Mouse (Mus musculus) layer of hippocampus, adult 11-12 months (tissue): ENCODE measurements around the gene Carmil1.

Source experiments
- DNase-seq: peaks from one replicate; pipeline ENCODE4 v3.0.0; 2022; ENCODE audit warnings: low spot score

The Carmil1 gene

DNA sequence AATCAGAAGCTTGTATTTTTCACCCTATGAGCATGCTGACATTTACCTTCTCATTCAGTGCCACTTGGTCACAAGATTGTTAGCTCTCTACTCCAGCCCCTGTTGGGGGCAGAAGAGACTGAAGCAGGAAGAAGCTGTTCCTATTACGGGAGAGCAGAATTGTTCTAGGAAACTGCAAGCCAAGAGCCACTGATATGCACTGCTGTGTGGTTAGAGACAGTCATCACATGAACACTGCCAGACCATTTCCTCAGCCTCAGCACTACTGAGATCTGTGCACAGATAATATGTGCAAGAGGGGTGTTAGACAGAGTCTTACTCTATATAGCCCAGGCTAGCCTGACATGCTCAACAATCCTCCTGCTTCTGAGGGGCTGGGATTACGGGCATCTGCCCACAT, 69.4 kb downstream of the Carmil1 start:
- no peak for DNase-seq

DNA sequence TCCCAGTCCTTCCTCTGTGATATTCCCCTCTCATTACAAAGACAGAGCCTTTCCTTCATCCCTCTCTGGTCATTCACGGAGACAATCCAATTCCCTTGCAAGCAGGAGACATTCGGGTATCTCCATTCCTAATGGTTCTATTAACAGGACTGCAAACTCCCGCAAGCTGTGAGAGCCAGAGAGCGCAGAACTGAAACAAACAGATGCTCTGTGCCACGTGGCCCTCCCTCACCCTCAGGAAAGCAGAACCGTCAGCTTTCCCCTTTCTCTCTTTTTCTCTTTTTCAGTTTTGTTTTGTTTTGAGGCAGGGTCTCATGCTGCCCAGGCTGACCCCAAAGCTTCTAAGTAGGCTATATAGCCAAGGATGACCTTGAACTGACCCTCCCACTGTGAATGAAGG, 74.5 kb downstream of the Carmil1 start:
- peak; percentile 26 for DNase-seq

- DNase-seq, result no peak
Observed at GRCm38 (mm10) chr13:24202314-24202713, 78.3 kb downstream of the Carmil1 start.

GRCm38 (mm10) chr13:24199861-24200543, 80.6 kb downstream of the Carmil1 start:
- DNase-seq, result no peak

DNA sequence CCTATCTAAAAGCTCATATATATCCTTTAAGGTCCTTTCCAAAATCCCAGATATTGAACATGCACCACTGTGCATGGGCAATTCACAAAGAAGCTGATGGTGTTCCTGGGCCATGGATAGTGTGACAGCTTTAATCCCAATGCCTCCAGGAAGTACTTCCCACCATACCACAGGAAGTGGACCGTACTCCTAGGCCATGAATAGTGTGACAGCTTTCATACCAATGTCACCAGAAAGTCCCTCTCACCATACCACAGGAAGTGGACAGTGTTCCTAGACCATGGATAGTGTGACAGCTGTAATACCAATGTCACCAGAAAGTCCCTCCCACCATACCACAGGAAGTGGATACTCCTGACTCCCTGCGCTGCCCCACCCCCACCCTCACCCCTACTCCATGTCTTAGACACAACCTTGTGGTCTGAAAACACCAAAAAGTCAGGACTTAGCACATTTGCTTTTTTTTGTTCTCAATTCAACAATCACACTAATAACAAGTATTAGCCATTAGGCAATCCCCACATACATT, 82.1 kb downstream of the Carmil1 start:
- DNase-seq, result no peak

GRCm38 (mm10) chr13:24195371-24195770, 85.2 kb downstream of the Carmil1 start:
- no peak for DNase-seq

- DNase-seq, result no peak
Observed at GRCm38 (mm10) chr13:24194018-24194417, 86.6 kb downstream of the Carmil1 start.

GRCm38 (mm10) chr13:24190875-24191663, 89.5 kb downstream of the Carmil1 start:
- DNase-seq, result no peak

DNA sequence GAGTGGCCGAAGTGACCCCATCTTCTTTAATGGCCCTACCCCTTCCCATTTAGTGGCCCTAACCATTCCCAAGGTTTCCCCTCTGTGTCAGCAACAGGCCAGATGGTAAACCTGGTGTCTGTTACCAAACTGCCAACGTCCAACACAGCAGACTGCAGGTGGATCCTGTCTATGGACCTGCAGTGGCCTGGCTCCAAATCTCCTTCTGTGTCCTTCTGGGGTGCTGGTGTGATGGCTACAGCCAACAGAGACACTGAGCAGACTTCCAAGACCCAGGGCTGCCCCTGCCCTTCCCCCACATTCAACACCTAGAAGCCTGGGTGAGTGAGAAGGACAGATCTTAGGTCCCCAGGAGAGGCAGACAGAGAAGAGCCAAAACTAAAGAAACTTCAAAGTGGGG, 93.6 kb downstream of the Carmil1 start:
- DNase-seq, result no peak

DNA sequence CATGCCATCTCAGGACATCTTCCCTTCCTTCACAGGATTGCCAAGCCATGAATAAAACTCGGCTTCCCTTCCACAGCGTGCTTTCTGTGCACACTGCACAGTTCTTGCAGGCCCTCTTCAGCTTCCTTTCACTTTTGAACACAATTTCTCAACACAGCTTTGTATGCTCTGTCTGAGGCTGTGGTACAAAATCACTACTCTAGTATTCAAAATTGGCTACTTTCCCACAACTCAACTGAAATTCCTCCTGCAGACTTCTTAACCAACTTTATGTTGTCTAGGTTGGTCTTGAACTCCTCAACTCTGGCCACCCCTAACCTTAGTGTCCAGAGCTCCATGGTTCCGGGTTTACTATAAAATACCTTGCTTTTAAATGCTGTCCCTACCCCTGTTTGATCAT, 95.0 kb downstream of the Carmil1 start:
- DNase-seq, result no peak

DNA sequence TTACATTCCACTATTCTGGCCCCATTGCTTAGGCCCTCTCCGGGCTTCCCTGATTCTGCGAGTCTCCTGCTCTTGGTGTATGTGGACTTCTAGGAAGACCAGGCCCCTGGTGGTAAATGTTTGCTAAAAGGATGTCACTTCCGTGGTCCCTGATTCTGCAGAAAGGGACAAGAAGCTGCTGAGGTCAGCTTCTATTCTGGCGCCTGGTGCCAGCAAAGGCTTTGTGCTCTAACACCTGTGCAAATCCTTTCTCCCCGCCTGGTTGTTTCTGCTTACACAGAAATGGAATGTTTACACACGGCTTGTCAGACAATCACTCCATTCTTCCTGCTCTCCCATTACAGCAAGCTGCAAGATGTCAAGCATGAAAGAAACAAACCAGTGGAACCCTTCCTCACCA, 97.7 kb downstream of the Carmil1 start:
- DNase-seq, result no peak

- no peak for DNase-seq
Observed at GRCm38 (mm10) chr13:24179538-24179937, 101.1 kb downstream of the Carmil1 start.

DNA sequence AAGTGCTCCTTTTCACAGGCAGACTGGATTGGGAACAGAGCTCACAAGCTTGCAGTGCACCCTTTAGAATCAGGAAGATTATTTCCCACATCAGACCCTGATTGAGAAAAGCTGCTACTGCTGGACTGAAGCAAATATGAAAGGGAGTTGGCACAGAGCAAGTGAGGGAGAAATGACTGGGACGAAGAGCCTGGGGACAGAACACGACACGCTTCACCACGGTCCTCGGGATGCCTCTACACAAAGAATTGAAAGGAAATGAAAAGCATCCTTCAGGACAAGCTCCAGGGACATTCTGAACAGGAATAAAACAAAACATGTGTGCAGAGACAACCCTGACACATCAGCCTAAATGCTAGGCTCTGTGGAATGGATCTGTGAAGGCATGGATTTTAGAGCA, 103.0 kb downstream of the Carmil1 start:
- DNase-seq, result no peak

DNA sequence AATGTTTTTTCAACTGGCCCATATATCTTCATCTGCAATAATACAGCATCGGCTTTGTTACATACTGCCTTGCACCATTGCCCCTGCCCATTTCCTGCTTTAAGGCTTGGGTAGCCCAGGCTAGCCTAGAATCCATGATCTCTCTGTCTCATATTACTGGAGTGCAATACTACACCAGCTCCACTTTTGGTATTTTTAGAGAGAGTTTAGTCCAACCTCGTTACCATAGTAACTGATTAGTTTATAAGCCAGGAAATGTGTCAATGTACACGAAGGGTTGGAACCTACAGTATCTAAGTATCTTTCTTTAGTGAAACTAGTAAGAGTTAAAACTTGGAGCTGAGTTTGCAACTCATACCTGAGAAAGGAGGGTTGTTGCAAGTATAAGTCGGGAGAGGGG, 103.8 kb downstream of the Carmil1 start:
- DNase-seq, result no peak

DNA sequence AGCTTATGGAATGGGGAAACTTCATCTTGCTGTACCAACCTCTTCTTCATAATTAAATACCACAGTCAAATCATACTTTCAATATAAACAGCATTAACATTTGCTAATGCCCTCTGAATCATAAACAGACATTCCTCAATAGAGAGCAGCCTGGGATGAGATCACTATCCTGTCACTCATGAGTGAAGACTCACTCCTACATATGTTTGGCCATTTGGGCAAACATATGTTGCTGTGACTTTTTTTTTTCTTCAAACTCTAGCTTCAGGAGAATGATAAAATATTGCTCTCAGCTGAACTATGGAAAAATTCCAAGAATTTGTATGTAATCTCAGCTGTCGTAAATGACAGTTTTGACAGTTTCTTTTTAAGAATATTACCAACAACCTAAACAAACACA, 110.9 kb downstream of the Carmil1 start:
- no peak for DNase-seq

DNA sequence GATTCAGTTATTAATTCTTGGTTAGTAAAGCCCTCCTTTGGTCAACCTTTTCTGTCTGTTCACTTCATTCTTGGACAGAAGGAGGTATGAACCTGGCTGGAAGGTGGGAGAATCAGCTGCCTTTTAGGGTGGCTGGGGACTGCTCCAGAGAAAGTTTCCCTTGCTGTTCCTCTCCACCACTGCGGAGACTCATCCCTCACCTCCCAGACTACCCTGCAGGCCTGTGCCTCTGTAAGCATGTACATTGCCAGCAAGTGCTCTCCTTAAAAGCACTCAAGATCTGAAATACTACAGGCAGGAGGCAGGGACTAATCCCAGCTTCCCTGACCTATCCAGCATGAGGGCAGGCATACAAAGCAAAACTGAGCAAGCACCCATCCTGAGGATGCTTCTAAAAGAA, 117.2 kb downstream of the Carmil1 start:
- no peak for DNase-seq

DNA sequence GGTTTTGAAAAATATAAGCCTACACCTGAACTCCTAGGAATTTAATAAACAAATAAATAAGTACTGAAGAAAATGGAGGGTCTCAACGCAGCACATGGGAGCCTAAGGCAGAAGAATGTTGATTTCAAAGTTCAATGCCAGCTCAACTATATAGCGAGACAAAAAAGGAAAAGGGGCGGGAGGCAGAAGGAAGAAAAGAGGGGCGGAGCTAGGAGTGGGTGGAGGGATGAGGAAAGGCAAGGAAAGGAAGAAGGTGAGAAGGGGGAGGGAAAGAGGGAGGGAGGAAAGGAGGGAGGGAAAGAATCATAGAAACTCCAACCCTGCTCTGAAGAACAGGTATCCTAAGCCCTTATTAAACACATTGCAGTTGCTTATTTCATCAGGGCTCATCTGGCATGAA, 119.5 kb downstream of the Carmil1 start:
- no peak for DNase-seq

DNA sequence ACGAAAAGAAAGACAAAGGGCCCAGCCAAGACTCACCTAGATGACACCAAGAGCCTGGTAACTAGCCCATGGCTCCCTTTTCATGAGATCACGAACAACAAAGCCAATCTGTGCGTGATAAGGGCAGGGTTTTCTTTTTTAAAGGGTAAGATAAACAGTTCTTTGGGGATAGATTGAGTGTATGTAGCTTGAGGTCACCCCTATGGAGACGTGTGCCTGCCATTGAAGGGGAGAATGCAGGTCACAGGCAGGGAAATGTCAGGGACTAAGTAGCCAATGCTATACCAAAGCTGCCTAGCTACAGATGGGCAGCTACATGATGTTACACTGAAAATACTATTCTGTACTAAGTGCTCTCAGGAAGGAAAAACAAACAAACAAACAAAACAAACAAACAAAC, 120.6 kb downstream of the Carmil1 start:
- DNase-seq, result no peak

- DNase-seq, result no peak
Observed at GRCm38 (mm10) chr13:24159190-24159965, 121.2 kb downstream of the Carmil1 start.

DNA sequence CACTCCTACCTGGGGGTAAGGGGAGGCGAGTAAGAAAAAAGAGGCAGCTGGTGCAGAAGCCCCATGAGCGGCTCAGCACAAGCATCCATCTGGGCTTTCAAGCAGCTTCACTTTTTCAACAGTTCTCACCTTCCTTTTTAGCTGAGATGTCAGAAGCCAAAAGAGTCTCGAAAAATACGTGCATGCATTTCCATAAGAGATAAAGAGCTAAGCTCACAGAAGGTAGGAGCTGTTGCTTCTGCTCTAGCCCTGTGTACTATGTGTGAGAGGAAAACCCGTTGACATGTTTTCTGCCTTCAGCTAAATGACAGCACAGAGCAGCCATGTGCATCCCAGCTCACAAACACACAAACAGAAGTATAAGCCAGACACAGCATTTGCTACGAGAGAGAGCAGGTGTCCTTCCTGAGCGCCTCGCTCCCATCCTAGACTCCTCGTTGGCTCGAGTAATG, 123.0 kb downstream of the Carmil1 start:
- DNase-seq, result no peak

GRCm38 (mm10) chr13:24155190-24155589, 125.4 kb downstream of the Carmil1 start:
- DNase-seq, result no peak

- DNase-seq, result no peak
Observed at GRCm38 (mm10) chr13:24154281-24155061, 126.1 kb downstream of the Carmil1 start.
